Mouse (Mus musculus) lung, postnatal 25 days (tissue): ENCODE measurements at regions not wholly inside any gene's neighbourhood (a gene's known extent, or its start where the extent isn't known, plus 50 kb on each side); places are given as distances from the start of the nearest gene placed in this dataset.
A peak's percentile ranks its signal among the peaks of the same experiment; 100 is the strongest.

Experiments used
- DNase-seq: peaks from one replicate; pipeline ENCODE4 v3.0.0; 2022; ENCODE audit warnings: low spot score

- DNase-seq = no peak
Measured at GRCm38 (mm10) chrX:142552196-142552595, 129.0 kb upstream of the Tmem164 start.

DNA sequence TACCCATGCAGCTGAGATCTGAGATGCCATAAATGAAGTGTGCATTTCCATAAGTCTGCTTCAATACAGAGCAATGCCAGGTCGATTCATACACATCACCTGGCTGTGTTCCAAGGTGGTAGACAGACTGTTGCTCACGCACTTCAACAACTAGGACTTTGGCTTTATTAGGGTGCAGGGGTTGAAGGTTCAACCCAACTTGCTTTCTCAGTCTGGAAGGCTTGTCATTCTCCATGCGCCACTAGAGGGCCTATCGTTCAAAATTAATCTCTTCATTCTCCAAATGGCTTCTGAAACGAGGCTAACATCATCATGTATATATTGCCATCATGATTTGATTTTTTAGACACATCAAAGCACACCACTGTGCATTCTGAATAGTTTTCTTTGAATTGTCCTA, 127.0 kb upstream of the Tmem164 start:
- peak; percentile 24 for DNase-seq

DNA sequence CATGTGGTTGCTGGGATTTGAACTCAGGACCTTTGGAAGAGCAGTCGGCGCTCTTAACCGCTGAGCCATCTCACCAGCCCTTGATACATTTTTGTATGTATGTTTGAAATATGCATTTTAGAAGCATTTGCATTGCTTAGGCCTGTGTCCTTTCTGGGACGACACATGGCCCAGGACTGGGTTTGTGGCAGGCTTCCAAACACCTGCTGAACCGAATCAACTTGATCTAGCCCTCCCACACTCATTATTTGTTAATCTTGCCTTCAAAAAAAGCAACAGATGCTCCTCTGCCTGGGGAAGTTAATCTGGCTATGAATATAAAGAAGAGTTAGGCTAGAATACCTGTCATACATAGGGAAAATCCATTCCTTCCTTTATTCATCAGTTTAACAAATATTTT, 123.7 kb upstream of the Tmem164 start:
- no peak for DNase-seq

DNA sequence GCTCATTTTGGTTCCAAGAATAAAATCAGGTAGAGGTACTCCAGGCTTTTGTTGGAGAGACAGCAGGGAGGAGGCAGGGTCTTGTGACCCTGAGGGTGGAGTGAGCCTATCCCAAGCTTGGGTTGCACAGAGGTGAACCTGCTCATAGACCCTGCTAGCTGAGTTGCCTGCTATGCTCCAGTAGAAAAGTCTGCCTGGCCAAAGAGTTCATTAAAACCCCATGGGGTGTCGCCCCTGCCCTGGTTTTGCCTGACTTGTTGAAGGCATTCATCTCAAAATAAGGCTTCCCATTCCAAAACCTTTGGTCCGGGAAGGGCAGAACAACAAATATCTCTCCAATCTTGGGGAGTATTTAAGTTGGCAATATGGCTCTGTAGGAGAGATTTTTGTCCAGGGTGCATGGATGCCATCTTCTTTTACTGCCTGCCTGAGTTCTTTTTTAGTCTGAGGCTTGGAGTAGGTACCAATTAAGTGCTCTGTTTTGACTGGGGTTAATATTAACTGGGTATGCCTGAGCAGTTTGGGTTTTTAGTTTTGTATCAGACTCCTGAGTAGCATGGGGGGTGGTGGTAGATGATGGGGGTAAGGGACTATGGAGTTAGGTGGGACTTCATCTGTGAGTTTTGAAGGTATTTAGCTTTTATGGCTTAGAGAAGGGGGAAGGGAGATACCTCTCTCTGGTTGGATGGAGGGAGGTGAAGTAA, 120.8 kb upstream of the Tmem164 start:
- DNase-seq = no peak

DNA sequence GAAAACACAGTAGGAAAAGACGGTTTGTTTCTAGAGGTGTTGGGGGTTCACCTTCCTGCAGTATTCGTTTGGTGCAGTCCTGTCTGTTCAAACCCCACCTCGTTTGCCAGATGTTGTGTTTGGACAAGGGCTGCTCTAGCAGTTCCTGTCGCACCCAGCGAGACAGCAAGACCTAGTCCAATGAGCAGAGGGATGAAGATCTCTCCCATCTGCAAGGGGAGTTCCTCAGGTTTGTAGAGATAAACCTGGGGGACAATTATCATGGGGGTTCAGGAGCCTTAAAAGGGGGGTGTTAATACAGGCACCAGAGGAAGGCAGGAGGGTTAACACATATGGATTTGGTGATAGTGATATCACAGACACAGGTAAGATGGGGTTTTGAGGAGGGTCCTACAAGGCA, 119.4 kb upstream of the Tmem164 start:
- no peak for DNase-seq

DNA sequence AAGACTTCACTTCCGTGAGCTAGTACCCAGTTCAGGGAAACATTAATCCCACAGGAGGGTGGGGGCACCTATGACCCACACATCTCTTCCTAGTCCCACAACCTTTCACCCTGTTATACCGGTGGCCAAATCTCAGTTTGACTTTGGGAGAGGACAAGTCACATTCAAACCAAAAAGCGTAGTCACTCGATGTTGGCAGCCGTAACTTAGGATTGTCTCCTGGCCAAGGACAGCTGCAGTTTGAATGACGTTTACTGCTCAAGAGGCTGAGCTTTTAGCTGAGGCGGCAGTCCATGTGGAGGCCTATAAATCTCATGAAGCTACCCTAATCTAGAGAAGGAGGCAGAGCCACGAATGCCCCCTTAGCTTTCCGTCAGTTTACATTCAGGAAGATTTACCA, 117.0 kb upstream of the Tmem164 start:
- DNase-seq = no peak

GRCm38 (mm10) chrX:142571772-142572171, 109.4 kb upstream of the Tmem164 start:
- DNase-seq = no peak

GRCm38 (mm10) chrX:142574022-142574421, 107.2 kb upstream of the Tmem164 start:
- no peak for DNase-seq

- no peak for DNase-seq
Measured at GRCm38 (mm10) chrX:142574945-142575710, 106.1 kb upstream of the Tmem164 start.

- no peak for DNase-seq
Measured at GRCm38 (mm10) chrX:142576127-142576526, 105.1 kb upstream of the Tmem164 start.

DNA sequence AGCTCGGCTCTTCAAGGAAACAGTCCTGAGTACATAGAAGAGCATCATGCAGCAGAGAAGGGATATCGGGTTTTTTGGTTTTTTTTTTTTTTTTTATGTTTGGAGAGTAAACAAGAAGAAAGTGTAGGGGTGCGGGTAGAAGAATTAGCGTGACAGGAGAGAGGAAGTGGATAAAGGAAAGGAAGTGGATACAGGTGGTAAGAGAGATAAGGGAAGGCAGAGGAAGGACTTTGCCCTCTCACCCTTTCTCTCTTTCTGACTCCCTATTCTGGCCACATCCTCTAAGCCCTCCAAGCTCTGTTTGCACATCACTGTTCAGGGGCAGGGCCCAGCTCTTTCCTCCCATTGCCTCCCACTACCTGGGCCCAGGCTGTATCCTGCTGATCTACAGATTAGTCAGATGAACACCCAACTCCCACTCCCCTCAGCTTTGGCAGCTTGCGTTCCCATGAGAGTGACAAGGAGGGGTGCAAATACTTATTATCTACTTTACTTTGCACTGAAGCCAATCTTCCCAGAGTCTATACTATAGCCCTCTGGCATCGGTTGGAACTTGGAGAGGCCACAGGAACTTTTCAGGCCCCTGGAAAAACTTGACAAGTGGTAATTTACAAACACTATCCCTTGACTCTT, 103.6 kb upstream of the Tmem164 start:
- DNase-seq = no peak

DNA sequence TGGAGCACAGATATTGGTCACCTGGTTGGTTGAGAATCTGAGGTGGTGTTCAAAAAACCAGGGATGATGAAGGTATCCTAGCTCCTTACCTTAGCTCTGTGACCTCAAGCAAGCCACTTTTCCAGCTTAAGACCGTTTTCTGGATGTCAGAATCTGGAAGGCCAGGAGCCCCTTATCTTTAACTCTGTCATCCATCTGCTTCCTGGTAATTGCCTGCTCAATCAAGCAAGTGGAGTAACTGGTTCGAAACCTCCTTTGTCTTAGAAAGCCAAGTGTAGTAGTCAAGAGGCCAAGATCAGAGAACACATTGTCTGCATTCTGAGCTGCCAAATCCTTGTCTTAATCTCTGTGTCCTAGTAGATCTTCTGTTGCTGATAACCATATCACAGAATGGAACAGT, 95.9 kb upstream of the Tmem164 start:
- DNase-seq = no peak

DNA sequence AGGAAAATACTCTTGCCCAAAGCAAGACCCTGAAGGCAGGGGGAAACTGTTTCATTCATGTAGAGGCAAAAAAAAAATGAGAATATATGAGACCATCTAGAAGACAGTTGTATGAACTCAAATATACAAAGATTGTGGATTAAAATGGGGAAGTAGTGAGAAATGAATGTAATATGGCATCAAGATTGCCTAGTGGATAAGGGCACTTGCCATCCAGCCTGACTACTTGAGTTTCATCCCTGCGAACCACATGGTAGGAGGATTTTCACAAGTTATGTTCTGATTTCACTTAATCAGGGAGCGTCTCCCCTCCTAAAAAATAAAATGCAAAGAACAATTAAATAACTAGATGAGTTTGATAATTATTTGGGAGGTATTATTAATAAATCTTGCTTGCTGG, 81.8 kb upstream of the Tmem164 start:
- DNase-seq = no peak

GRCm38 (mm10) chrX:142600782-142601181, 80.4 kb upstream of the Tmem164 start:
- no peak for DNase-seq

- DNase-seq = no peak
Measured at GRCm38 (mm10) chrX:142605088-142605487, 76.1 kb upstream of the Tmem164 start.

- DNase-seq = no peak
Measured at GRCm38 (mm10) chrX:142606595-142607205, 74.5 kb upstream of the Tmem164 start.

- no peak for DNase-seq
Measured at GRCm38 (mm10) chrX:142616189-142616872, 64.9 kb upstream of the Tmem164 start.

GRCm38 (mm10) chrX:142618389-142618788, 62.8 kb upstream of the Tmem164 start:
- no peak for DNase-seq

DNA sequence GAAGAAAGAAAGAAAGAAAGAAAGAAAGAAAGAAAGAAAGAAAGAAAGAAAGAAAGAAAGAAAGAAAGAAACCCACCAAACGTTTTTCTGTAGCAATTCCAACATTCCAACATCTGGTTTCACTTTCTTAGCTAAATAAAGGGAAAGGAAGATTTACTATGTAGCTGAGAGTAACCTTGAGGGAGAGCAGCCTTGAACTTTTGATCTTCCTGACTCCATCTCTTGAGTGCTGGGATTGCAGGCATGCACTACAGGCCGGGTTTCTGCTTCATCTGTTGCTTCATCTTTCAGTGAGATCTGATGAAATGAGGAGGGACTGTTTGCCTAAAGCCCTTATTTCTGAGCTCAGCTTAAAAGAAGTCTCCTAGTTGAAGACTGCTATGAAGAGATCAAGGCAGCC, 57.8 kb upstream of the Tmem164 start:
- no peak for DNase-seq

DNA sequence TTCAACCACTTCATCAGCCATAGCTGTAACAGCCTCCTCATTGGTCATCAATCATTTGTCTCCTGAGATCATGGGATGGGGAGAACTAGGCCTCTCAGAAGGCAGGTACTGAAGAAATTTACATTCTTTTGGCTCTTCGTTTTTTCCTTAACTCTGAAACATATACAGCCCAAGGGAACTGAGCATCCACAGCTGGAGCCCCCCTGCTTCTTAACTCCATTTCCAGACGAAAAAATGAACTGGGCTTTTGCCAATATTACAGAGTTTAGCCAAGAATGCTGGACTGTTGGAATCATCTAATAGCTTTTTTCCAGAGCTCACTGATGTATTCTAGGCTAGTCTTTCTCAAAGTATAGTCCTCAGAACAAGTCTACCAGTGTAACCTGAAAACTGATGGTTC, 57.3 kb upstream of the Tmem164 start:
- DNase-seq = no peak
